Mouse (Mus musculus): ENCODE data around the gene Ccdc162. TPM values are rescaled to one million over a fixed set of nuclear protein-coding genes. Genes with fewer than 3 reads are reported as not detected.

Ccdc162 gene
- 0.47 and 0.56 TPM in 2 replicates for total RNA-seq (2015)
- 1.2 and 2.1 TPM in 2 replicates for total RNA-seq (2017)

DNA sequence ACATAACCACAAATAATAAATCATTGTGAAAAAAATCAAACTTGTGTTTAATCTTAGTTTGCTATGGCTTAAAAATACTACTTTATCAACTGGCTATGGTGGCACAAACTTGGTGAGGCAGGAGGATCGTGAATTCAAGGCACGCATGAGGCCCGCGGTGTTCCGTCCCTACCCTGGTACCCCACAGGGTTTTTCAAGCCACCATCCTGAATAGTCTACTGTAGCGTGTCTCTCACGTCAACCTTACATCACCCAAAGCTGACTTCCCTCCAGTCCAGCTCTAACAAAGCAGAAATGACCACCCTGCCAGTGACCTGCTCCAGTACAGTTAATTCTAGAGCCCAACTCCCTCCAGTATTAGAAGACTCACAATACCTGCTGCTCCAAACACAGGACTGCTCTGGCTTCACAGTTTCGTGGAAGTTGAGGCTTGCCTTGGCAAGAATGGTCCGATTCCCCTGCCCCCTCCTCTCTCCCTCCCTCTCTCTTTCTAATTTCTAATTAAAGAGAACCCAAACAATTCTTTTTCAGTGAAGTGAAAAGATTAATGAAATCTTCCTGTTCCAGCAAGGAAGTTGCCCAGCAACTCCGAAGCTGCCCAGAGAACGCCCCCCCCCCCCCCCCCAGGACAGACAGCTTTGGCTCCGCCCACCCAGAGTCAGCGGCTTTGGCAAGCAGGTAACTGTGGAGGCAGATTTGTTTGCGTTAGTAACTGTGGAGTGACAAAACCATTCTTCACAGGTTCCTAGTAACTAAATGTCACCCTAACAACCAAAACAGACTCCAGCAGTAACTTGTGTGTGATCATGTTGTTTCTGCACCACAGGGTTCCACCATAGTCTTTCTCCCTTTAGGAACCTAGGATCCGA, at the start of gene Ccdc162:
Ccdc162 (minus strand) TSS at position 606 of the 869 bp plus-strand sequence.
- ATAC-seq (replicated peaks; ENCODE audit: poor library complexity) = no peak

DNA sequence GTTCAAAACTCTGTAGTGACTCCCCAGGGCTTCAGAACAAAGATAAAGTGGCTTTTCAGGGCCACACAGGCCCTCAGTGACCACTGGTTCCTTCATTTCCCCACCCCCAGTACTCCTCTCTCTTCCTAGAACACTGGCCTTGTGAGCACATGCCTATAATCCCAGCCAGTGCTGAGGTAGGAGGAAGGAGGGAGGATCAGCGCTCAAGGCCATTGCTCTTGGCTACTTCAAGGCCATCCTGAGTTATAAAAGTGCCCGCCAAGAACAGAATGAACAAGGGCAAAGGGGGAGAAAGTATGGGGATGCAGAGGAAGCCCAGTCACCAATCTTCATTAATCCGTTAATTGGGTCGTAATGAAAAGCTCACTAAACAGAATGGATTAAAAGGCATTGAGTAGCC, 49.2 kb upstream of the Ccdc162 start:
- no peak for ATAC-seq (replicated peaks; ENCODE audit: poor library complexity)

DNA sequence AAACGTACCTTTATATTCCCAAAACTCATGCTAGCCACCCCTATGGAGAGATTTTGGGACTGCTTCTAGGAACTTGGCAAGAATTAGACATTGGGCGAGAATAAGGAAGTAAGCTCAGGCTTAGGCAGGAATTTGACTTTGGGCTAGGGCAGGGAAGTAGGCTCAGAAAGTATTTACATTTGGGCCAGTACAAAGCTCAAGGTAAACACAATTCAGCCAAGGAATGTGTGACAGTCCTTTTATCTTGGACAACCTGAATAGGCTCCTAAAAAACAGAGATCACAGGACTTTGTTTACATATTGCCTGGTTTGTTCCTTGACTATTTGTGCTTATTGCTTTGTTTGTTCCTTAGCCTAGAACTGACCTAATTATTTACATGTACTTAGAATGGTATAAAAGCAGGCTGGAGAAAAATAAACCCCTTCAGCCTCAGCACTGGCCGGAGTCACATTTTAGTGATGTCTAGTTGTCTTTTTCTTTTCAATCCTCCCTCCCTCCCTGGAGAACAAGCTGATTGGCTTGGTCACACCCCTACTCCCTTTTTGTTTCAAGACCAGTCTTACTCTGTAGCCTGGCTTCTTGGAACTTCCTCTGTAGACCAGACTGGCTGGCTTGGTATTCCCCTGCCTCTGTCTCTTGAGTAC, 47.4 kb upstream of the Ccdc162 start:
- no peak for ATAC-seq (replicated peaks; ENCODE audit: poor library complexity)

DNA sequence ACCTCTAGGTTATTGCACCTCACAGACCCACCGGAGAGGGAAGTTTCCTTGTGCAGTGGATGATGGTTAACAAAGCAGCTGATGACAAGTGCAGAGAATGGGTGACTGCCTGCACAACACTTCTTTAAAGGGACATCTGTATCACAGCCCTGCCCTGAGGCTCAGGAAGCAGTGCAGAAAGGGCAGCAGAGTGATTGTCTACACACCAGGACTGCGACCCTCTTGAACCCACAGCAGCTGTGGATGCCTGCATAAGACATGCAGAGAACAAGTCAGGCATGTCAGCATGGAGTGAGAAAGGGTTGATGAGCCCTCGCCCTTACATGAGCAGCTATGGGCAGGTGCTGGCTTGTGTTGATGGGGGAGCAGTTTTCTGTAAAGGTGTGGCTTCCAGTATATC, 44.4 kb upstream of the Ccdc162 start:
- ATAC-seq (replicated peaks; ENCODE audit: poor library complexity) = no peak

- ATAC-seq (replicated peaks; ENCODE audit: poor library complexity) = no peak
These were observed 41.6 kb upstream of the Ccdc162 start for GRCm38 (mm10) chr10:41758041-41758440.

DNA sequence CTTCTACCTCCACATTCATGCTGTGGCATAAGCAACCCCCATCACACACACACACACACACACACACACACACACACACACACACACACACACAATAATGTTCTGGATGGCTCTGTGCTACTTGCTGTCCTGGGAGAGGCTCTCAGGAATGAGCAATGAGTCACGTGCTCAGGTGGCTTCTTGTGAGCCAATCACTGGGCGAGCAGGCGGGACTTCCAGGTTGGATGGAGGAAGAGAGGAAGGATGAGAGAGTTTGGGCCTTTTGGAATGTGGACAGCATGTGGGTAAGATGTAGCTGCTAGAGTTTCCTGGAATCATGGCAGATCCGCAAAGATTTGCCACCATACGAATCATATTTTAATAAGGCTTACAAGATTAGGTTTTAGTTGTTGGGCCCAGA, 40.8 kb upstream of the Ccdc162 start:
- ATAC-seq (replicated peaks; ENCODE audit: poor library complexity) = no peak

- peak; percentile 88 for ATAC-seq (replicated peaks; ENCODE audit: poor library complexity)
These were observed 35.5 kb upstream of the Ccdc162 start for GRCm38 (mm10) chr10:41751867-41752480.

DNA sequence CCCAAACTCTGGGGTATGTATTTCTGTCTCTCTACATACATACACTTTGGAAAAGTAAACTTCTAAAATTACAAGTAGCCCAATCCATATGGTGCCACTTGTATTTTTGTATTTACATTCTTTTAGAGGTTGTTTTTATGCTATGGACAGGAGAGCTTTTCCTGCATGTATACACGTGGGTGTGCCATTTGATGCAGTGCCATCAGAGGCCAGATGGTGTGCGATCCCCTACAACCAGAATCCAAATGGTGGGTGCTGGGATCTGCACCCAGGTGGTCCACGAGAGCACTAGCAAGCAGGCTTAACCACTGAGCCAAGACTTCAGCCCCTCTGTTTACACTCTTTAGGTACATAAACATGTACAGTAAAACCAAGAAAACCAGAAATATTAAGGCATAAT, 32.9 kb upstream of the Ccdc162 start:
- no peak for ATAC-seq (replicated peaks; ENCODE audit: poor library complexity)

GRCm38 (mm10) chr10:41746554-41746953, 30.1 kb upstream of the Ccdc162 start:
- ATAC-seq (replicated peaks; ENCODE audit: poor library complexity) = no peak

DNA sequence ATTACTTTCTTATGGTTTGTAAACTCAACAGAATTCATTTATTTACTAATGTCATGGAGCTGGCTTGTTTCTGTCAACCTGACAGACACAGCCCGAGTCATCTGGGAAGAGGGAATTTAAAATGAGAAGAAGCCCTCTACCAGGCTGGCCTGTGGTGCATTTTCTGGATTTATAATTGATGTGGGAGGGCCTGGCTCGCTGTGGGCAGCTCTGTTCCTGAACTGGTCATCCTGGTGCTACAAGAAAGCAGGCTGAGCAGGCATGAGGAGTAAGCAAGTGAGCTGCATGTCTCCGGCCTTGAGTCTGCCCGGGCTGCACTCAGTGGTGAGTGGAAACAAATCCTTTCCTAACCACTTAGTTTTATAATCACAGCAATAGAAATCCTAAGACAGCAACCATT, 27.6 kb upstream of the Ccdc162 start:
- ATAC-seq (replicated peaks; ENCODE audit: poor library complexity) = no peak

- ATAC-seq (replicated peaks; ENCODE audit: poor library complexity) = no peak
These were observed 23.8 kb upstream of the Ccdc162 start for GRCm38 (mm10) chr10:41740221-41740620.

GRCm38 (mm10) chr10:41737245-41737644, 20.8 kb upstream of the Ccdc162 start:
- ATAC-seq (replicated peaks; ENCODE audit: poor library complexity) = no peak

- no peak for ATAC-seq (replicated peaks; ENCODE audit: poor library complexity)
These were observed 19.0 kb upstream of the Ccdc162 start for GRCm38 (mm10) chr10:41735398-41735797.

DNA sequence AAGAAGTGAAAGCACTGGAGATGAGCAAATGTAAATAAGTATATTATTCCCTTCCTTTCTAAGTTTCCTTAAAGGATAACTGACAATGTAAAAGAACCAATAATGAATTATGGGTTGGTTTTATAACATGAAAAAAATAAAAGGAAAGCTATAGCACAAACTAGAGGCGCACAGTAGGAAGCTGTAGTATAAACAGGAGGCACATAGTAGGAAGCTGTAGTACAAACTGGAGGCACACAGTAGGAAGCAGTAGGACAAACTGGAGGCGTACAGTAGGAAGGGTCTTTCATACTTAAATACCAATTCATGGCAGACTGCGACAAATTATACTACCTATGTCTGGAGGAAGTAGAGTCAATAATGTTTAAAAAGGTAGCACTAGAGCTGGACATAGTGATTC, 16.8 kb upstream of the Ccdc162 start:
- ATAC-seq (replicated peaks; ENCODE audit: poor library complexity) = no peak

- ATAC-seq (replicated peaks; ENCODE audit: poor library complexity) = no peak
These were observed 15.5 kb upstream of the Ccdc162 start for GRCm38 (mm10) chr10:41731932-41732331.

DNA sequence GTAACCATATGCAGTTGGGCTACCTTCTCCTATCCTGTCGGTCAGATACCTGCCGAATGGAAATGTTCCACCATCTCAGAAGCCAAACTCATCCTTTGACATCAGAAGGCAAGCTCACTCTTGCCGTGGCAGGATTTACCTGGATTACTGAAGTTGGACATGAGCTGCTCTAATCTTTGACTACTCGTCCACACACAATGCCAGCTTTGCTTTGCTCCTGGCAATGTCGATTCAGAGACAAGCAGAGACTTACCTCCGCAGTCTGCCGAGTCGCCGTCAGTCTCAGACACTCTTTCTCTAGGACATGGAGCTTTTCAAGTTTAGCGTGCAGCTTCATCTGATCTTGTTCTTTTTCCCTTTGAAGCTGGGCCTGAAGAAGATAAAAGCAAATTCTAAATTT, 14.3 kb upstream of the Ccdc162 start:
- no peak for ATAC-seq (replicated peaks; ENCODE audit: poor library complexity)

GRCm38 (mm10) chr10:41726215-41726614, 9.8 kb upstream of the Ccdc162 start:
- ATAC-seq (replicated peaks; ENCODE audit: poor library complexity) = no peak

DNA sequence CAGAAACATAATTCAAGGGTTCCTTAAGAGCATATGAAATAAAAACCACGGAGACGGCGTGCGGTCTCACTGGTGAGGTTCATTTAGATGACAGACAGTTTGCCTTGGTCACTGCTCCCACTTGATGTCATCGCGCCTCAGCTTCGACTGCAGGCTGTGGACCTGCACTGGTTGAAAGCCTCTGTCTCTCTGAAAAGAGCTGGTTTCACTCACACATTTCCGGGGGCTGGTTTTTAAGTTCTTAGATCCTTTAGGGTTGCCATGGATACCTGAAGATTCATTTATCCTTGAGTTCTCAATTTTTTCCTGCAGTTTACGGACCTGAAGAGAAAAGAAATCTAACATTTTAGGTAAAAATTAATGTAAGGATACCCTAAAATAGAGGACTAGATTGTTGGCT, 3.2 kb upstream of the Ccdc162 start:
- no peak for ATAC-seq (replicated peaks; ENCODE audit: poor library complexity)

DNA sequence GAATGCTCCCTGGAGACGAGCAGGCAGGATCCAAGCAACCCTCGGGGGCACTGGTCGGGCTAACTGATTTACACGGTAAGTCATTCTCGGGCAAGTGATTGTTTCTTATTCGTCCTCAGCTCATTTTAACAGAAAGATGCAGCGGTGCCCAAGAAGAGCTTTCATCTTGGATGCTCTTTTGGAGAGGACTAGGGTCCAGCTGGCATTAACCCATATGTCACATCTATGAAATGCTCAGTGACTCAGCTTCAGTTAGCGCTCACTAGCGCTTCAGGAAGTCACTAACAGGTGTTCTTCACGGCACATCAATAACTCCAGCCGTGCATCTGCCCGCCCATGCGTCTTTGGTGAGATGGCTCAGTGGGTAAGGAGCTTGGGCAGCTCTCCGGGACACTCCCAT, 877 bp downstream of the Ccdc162 start:
- no peak for ATAC-seq (replicated peaks; ENCODE audit: poor library complexity)

DNA sequence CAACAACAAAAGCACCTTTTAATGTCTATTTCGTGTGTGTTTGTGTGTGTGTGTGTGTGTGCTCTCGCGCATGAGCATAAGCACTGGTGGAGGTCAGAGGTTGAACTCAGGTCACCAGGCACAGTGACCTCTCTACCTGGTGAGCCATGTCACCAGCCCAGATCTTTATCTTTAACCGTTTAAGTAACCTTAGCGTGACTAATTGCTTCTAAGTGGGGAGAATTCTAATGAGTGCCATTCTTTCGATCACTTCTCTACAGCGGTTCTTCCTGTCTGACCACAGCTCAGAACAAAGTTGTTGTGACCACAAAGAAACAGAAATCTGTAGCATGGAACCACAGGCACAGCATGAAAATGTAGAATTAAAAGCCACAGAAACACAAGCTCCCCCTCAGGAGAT, 5.0 kb downstream of the Ccdc162 start:
- ATAC-seq (replicated peaks; ENCODE audit: poor library complexity) = peak; percentile 26; the same call in 1 of the 2 replicates

GRCm38 (mm10) chr10:41710773-41711172, 5.7 kb downstream of the Ccdc162 start:
- ATAC-seq (replicated peaks; ENCODE audit: poor library complexity) = no peak

- ATAC-seq (replicated peaks; ENCODE audit: poor library complexity) = no peak
These were observed 7.1 kb downstream of the Ccdc162 start for GRCm38 (mm10) chr10:41709341-41709740.
